Mouse (Mus musculus) E14TG2a.4 (cell line): ENCODE data around the gene Esr1.

Experiments
- H3K27me3 ChIP-seq: 2 replicates; pipeline ENCODE4 v1.6.1; 2014; ENCODE audit warnings: low read length, control low read depth; ENCODE audit not compliant: insufficient read depth
- H3K36me3 ChIP-seq: 2 replicates; pipeline ENCODE4 v1.6.1; 2014; ENCODE audit warnings: low read length, control low read depth; ENCODE audit not compliant: insufficient read depth
- H3K4me1 ChIP-seq: replicated peaks from 2 replicates; pipeline ENCODE4 v1.6.1; 2014; ENCODE audit warnings: low read depth, low read length, control low read depth
- H3K4me3 ChIP-seq: replicated peaks from 2 replicates; pipeline ENCODE4 v1.5.1; 2014; ENCODE audit warnings: mild to moderate bottlenecking, low read length
- H3K9me3 ChIP-seq: 2 replicates; pipeline ENCODE4 v1.6.1; 2014; ENCODE audit warnings: low read length, control low read depth
- CTCF ChIP-seq: conservative IDR thresholded peaks from 2 replicates; pipeline ENCODE4 v1.5.1; 2014; ENCODE audit warnings: low read length
- NANOG ChIP-seq: IDR thresholded peaks from 2 replicates; pipeline ENCODE4 v1.6.1; 2014; ENCODE audit warnings: borderline replicate concordance, low read length, mixed read lengths
- POU5F1 ChIP-seq: IDR thresholded peaks from 2 replicates; pipeline ENCODE4 v1.6.1; 2014; ENCODE audit warnings: low read length, borderline replicate concordance

The Esr1 gene

DNA sequence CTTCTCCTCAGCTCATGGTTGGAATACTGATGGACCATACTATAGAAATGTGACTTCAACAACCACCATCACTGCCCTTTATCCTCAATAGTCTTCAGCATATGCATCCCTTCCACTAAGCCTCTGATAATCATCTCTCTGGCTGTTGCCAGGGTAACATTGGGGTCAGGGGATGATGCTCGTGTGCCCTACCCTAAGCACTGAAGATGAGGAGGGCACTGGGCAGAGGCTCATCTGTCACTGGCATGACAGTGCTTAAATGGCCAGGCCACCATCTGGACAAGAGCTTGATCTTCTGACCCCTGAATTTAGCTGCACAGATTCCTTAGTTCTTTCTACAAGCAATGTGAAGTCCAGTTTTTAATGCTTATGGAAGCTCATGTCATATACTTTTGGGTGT lies 405.8 kb downstream of the Esr1 start:
- Histone ChIP-seq H3K4me3 (no peak overlapping the region), H3K9me3 (no peaks in the 10 kb centered on the region), H3K36me3 (no peaks in the 10 kb centered on the region), H3K27me3 (no peaks in the 10 kb centered on the region), H3K4me1 (peaks cover 5% of the 10 kb centered on the region; the same call in 1 of the 2 replicates)
- TF ChIP-seq NANOG, result no peak
- TF ChIP-seq POU5F1, result no peak
- TF ChIP-seq CTCF, result no peak

DNA sequence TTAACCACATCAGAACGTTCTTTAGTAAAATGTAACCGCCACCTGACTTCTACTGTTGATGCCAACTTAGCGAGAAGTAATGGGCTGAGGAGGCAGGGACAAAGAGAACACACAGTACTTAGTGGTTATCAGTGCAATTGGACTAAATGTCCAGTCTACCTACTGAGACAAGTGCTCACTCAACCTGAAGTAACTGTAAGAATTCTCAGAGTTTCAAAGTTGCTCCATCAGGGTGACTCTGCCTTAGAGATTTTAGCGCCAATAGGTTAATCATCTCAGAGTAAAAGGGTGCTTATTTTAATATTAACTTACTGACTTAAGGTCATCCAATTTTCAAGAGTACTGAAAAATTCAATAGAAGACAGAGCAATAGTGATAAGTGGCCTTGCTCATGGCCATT lies 414.5 kb downstream of the Esr1 start:
- H3K36me3 ChIP-seq, result no peaks in the 10 kb centered on the region
- TF ChIP-seq NANOG, result no peak
- no peak for TF ChIP-seq POU5F1
- no peak for TF ChIP-seq CTCF
- peaks cover 6% of the 10 kb centered on the region; the same call in 1 of the 2 replicates for H3K9me3 ChIP-seq
- H3K4me3 ChIP-seq, result no peak overlapping the region
- H3K27me3 ChIP-seq, result no peaks in the 10 kb centered on the region
- peaks cover 32% of the 10 kb centered on the region for H3K4me1 ChIP-seq

DNA sequence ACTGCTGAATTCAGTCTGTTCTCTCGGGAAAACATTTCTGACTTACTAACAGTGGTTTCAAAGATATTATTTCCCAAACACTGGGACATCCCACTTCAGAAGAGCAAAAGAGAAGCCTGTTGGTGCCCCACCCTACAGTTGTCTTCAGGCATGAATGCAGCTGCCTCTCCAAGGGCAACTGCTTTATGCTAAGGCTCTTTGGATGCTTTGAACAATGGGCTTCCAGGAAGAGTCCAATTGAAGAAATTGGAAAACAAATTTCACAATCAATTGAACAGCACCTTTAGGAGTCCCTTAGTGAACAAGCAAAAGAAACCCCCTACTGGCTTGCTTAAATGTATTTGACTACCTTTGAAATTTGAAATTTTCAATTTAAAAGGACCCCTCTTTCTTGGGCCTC lies 415.8 kb downstream of the Esr1 start:
- no peaks in the 10 kb centered on the region for H3K36me3 ChIP-seq

GRCm38 (mm10) chr10:5028301-5028700 lies 416.9 kb downstream of the Esr1 start:
- peaks cover 32% of the 10 kb centered on the region for H3K4me1 ChIP-seq
- no peak overlapping the region for H3K4me3 ChIP-seq
- TF ChIP-seq CTCF, result no peak
- TF ChIP-seq POU5F1, result no peak
- TF ChIP-seq NANOG, result no peak
- H3K27me3 ChIP-seq, result no peaks in the 10 kb centered on the region
- peaks cover 6% of the 10 kb centered on the region; the same call in 1 of the 2 replicates for H3K9me3 ChIP-seq
- H3K36me3 ChIP-seq, result no peaks in the 10 kb centered on the region

More for the DNA sequence above, 415.8 kb downstream of the Esr1 start:
- Histone ChIP-seq H3K4me3 (no peak overlapping the region), H3K9me3 (peaks cover 6% of the 10 kb centered on the region; the same call in 1 of the 2 replicates), H3K27me3 (no peaks in the 10 kb centered on the region), H3K4me1 (peaks cover 32% of the 10 kb centered on the region)
- TF ChIP-seq POU5F1 (no peak), NANOG (peak; percentile 67; the same call in 1 of the 2 replicates), CTCF (no peak)

GRCm38 (mm10) chr10:5029161-5029560 lies 417.8 kb downstream of the Esr1 start:
- Histone ChIP-seq H3K9me3 (peaks cover 6% of the 10 kb centered on the region; the same call in 1 of the 2 replicates), H3K36me3 (no peaks in the 10 kb centered on the region), H3K4me1 (peaks cover 32% of the 10 kb centered on the region), H3K4me3 (no peak overlapping the region), H3K27me3 (no peaks in the 10 kb centered on the region)
- TF ChIP-seq CTCF (no peak), NANOG (no peak), POU5F1 (no peak)

DNA sequence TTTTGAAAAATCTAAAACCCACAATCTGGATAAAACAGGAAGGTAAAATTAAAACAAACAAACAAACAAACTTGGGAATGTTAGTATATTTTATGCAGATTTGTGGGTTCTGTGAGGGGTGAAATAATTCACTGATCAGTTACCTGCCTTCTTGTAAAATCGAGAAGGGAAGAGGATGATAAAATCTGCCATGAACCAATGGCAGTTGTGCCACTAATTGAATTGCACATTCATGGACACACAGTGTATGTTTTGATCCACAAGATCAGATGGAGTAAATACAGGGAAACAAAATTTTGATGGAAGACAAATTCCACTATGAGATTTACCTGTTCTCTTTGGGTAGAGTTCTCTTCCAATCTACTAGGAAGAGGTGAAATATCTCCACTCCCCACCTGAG lies 418.5 kb downstream of the Esr1 start:
- TF ChIP-seq POU5F1 (no peak), CTCF (no peak), NANOG (no peak)
- Histone ChIP-seq H3K36me3 (no peaks in the 10 kb centered on the region), H3K4me3 (no peak overlapping the region), H3K27me3 (no peaks in the 10 kb centered on the region), H3K4me1 (peaks cover 32% of the 10 kb centered on the region), H3K9me3 (peaks cover 6% of the 10 kb centered on the region; the same call in 1 of the 2 replicates)

- Histone ChIP-seq H3K4me1 (peaks cover 15% of the 10 kb centered on the region), H3K36me3 (no peaks in the 10 kb centered on the region), H3K27me3 (no peaks in the 10 kb centered on the region), H3K4me3 (no peak overlapping the region), H3K9me3 (0 out of 2 replicates have a peak, but pooled peaks cover 3% of the 10 kb centered on the region)
- TF ChIP-seq POU5F1 (no peak), CTCF (no peak), NANOG (no peak)
Observed at GRCm38 (mm10) chr10:5032192-5033048, 421.0 kb downstream of the Esr1 start.

DNA sequence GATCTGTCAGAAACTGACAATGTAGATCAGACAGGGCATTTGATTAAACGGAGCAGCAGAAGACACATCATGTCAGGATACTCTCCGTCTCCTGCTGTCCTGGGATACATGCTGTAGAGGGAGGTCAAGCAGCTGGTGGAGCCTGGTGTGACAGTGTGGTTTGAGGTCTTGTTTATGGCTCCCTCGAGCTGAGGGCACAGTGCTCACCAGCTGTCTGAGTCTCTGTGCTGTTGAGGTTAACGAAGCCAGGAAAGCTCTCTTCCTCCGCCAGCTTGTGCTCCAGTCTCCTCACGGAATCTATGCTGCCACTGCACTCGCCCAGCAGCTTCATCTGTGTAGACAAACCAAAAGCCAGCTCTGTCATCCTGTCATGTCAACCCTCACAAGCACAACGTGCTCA lies 429.9 kb downstream of the Esr1 start:
- TF ChIP-seq POU5F1, result no peak
- TF ChIP-seq NANOG, result no peak
- TF ChIP-seq CTCF, result no peak
- H3K4me1 ChIP-seq, result no peaks in the 10 kb centered on the region
- H3K36me3 ChIP-seq, result no peaks in the 10 kb centered on the region
- H3K9me3 ChIP-seq, result no peaks in the 10 kb centered on the region
- H3K27me3 ChIP-seq, result no peaks in the 10 kb centered on the region
- H3K4me3 ChIP-seq, result no peak overlapping the region

DNA sequence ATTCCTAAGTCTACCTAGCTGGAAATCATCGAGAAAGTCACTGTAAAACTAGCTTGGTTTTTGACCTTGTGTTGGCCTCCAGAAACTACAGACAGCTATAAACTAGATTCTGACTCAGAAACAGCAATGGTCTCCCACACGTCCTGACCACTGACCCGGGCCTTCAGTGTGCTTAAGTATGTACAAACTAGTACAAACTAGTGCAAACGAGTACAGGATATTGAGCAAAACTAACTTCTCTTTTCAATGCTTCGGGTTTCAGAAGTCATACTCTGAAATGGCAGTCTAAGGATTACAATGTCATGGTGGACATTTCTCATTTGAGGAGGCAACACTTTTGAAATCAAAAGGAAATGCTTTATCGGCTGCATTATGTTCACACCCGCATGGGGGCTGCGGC lies 433.1 kb downstream of the Esr1 start:
- no peak overlapping the region for H3K4me3 ChIP-seq
- TF ChIP-seq POU5F1 (no peak), CTCF (no peak), NANOG (no peak)
- no peaks in the 10 kb centered on the region for H3K27me3 ChIP-seq
- H3K36me3 ChIP-seq, result no peaks in the 10 kb centered on the region
- no peaks in the 10 kb centered on the region for H3K4me1 ChIP-seq
- no peaks in the 10 kb centered on the region for H3K9me3 ChIP-seq
